Mouse (Mus musculus) Muller cell, postnatal 12 days (primary cell): ENCODE results near the gene Car4.
A peak's percentile ranks its signal among the peaks of the same experiment; 100 is the strongest.

ENCODE experiments used
- DNase-seq: peaks from one replicate; pipeline ENCODE4 v3.0.0-alpha.2; 2015; ENCODE audit errors: inconsistent ontology term

Gene Car4

DNA sequence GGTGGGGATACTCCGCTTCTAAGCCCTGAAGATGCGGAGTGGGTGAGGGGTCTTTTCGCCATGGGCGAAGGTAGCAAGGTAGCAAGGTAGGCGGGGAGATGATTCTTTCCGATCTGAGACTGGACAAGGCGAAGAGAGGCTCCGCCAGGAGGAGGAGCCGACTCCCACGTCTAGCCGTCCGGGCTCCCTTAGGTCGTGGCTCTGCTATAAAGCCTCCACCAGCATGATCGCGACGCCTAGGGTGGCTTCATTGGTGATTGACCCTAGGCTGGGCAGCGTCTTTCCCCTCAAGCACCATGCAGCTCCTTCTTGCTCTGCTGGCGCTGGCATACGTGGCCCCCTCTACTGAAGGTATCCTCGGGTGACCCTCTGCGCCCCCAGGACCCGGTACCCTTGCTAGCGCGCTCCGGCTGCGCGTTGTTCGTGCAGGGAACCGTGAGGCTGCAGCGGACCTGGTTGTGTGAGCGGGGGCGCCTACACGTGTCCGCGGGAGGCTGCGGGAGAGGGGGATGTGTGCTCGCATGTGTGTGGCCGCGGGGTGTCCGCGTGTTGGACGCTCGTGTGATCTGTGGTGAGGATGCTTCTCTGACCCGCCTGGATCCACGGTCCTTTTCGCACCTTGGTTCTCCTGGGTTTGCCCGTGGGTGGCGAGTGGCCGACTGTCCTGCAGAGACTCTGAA is at the start of gene Car4:
Gene Car4 (plus strand): TSS at position 196 of the 680 bp plus-strand sequence.
- no peak for DNase-seq

DNA sequence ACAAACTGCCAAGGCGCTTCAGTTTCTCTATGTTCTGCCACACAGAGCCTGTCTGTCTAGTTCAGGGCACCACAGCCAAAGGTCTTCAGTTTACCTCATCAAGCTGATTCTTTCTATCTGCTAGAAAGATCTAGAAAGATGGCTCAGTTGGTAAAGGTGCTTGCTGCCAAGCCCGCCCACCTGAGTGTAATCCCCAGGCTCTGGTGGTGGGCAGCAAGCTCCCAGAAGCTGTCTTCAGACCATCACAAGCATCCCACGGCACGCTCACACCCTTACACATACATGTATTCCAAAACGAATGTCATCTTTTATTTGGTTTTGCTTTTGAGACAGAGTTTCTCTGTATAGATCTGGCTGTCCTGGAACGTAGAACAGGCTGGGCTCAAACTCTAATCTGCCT is 49.1 kb upstream of the Car4 start:
- DNase-seq: no peak

DNA sequence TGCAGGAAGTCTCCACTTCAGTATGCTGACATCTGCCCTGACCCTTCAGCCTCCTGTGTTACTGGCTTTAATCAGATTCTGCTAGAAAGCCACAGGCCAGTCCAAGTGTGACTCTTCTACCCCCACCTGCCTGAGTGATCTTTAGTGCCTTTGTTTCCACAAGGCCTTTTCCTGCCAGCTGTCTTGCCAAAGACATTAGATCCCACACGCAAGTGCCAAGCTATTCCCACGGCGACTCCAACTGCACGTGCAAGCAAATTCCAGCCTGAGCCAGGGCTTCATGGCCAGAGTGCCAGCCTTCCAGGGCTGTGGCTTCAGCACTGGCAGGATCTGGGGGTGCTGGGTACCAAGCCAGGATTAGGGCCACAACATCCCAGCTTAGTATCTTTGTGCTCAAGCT is 47.2 kb upstream of the Car4 start:
- DNase-seq: no peak

DNA sequence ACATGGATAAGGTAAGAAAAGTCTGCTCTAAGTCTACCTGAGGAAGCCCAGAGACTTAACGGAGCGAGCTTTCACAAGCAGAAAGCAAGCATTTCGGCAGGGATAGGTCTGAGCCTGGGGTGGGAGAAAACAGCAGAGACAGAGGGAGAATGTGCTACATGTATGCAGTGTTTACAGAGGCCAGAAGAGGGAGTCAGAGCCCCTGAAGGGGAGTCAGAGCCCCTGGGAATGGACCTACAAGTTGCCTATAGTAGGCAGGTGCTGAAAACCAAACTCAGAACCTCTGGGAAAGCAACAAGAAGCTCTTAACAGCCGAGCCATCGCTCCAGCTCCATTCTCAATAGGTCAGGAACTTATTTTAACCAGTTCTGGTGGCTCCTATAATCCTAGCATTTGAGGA is 42.9 kb upstream of the Car4 start:
- no peak for DNase-seq

DNA sequence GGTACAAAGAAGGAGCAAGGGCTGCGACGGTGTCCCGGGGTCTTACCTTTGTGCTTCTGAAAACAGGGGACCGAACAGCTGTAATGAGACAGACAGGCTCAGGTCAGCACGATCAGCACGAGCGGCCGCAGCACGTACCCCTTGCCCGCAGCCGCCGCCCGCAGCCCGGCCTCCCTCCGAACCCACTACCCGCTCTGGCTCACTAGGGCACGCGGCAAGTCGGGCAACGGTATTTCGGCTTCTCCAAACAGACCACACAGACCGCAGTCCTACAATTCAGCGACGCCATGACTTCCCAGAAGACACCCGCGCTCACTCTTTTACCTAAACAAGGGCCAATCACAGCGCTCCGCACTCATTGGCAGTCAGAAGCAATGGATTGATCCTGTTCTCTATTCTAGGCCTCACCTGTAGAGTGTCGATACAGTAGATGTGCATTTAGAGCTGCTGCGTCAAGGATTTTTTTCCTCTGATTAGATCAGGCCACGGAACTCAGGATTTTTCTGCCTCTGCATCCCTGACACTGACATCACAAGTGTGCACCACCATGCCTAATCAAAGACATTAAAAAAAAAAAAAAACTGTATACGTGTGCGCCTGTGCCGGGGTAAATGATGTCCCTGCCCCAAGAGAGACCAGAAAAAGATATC is 41.4 kb upstream of the Car4 start, which contains the start of gene Znhit3:
Gene Znhit3 (minus strand): TSS at position 314 of the 650 bp plus-strand sequence.
- DNase-seq: peak; percentile 80

DNA sequence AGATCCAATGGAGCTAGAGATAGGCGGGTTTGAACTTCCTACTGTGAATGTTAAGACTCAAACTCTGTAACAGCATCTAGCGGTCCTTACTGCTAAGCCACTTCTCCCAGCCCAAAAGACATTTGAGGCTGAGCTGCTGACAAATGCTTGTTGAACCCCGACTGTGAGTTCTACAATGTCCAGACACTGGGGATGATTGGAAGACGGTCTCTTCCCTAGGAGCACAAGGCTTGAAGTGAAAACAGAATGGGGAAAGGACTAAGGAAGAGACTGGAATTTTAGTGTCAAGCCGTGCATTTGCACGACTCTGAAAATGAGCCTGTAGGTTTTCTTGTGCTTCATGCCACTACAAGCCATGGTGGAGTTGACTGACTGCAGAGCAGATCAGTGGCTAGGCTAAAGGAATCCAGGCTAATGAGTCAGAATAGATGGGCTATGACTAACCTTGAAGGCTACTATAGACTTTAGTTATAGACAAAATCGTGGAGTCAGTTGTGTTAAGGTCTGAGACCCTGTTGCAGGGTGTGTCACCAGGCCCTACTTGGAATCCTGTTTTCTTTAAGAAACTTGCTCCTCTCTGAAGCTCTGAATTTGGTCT is 40.8 kb upstream of the Car4 start:
- DNase-seq: no peak

DNA sequence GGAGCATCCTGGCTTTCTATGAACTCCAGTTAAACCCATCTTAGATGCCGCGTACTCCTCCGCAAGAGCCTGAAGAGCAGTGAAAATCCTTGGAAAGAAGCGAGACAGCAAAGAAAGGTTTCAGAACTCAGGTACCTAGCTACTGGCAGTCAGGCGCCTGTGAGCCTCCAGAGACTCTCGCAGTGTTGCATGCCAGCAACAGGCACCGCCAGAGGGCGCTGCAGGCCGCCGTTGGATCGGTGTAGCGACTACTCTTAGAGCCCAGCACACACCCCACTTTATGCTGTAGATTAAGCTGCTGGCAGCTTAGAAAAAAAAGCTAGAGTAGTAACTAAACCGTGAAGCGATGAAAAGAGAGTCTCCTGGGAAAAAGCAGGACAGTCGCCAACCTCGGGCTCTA is 39.2 kb upstream of the Car4 start:
- peak; percentile 67 for DNase-seq

DNA sequence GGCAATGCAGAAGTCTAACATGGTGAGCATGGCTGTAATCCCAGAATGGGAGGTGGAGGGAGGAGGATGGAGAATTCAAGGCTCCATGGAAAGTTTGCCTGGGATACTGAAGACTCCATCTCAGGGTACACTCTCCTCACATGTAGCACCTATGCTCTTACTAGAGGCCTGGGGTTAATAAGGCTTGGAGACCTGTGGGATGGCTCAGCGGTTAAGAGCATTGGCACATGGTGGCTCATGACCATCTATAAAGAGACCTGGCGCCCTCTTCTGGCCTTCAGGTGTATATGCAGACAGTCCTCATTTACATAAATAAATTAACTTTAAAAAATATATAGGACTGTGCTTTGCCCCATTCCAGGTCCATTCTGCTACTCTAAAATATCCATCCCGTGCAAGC is 38.3 kb upstream of the Car4 start:
- no peak for DNase-seq

DNA sequence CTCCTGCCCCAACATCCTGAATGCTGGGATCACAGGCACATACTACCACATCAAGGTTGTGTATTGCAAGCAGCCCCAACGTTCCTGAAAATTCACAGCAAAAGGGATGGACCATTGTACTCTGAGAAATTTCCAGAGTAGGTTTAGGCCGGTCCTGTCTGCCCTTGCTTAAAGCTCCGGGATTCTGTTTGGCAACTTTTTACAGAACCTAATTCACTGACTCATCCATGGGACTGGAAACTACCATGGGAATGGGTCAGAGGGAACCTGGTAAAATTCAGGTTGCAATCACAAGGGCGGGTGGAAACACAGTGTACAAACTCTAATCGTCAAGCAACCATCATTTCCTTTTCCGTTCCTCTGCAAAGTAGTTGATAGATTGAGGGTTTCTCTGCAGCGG is 37.6 kb upstream of the Car4 start:
- no peak for DNase-seq

DNA sequence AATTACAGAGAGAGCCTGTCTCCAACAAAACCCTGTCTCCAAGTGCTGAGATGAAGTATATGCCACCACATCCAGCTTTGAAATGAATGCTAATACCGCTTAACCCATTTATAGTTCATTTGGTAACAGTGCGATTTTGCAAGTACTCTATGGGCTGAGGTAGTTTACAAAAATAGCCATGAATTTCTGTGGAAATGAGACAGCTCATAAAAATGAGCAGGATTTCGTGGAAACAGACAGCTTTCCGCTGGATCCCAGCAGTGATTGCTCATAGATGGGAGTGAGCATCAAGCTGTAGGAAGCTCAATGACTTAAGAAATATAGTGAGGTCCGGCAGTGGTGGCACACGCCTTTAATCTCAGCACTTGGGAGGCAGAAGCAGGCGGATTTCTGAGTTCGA is 36.6 kb upstream of the Car4 start:
- DNase-seq: no peak

DNA sequence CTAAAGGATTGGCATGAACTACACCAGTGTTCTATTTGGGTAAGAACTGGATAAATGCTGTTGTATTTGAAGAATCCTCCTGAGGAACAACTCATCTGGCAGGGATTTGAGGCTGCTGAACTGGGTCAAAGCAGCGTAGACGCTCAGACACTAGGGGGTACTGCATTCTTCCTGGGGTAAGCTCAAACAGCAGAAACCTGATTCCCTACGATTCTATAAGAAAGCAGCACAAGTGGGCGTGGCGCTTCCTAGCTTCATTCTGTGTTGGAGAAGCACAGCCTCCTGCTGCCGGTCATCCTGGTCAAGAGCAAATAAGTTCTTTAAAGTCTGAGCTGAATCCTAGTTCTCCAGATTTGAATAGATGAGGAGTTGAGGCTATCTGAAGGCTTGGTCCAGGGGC is 25.3 kb upstream of the Car4 start:
- no peak for DNase-seq

DNA sequence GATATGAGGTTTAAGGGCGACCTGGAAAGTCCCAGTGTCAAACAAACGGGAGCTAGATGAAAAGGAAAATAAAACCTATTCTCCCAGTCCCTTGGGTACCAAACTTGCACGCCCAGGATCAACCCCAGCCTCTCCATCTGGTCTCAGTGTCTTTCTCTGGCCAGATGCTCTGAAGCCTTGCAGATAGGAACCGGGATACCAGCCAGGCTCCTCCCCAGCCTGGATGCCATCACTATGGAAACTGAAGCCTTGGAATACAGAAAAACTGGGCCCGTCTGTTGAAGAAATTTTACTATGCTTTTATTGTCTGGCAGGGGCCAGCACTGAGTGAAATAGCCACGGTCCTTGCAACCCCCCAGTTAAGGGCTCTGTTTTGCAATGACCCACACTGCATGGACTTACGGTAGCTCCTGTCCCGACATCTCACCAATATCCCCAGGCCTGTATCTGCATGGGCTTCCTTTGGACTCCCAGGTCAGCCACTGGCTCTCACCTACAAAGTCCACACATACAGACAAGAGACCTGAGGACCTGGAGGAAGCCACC is 18.0 kb upstream of the Car4 start:
- no peak for DNase-seq

DNA sequence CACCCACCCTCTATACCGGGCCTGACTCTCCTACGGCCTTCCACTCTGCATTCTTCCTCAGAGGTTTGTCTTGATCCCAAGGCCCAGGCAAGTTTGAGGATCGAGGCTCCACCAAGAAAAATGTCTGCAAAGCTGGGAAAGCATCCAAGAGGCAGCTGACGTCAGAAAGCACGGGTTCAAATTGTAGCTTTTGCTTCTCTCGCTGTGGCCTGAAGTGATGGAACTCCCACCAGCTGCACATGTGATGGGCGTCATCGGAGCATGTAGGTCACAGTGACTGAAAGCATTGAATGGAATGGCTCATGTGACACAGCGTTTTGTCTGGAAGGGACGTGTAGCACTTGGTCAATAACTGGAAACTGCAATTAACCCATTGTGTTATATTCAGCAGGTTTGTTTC is 17.4 kb upstream of the Car4 start:
- no peak for DNase-seq

DNA sequence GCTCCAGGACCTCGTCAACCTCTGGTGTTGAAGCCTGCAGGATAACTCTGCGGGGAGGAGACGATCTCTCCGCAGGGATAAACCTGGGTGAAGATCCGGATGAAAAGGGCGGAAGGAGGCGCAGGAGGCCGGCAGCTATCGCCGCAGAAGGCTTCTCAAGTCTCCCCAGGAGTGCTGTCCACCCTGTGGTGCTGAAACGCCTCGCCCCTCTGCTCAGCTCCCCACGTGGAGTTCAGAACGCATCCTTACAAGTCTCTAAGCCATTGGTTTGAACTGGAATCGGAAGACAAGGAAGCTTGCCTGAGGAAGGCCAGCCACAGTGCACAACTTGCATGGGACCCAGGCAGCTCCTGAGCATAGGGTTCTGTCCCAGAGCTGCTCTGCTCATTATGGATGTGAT is 13.6 kb upstream of the Car4 start:
- DNase-seq: peak; percentile 58

DNA sequence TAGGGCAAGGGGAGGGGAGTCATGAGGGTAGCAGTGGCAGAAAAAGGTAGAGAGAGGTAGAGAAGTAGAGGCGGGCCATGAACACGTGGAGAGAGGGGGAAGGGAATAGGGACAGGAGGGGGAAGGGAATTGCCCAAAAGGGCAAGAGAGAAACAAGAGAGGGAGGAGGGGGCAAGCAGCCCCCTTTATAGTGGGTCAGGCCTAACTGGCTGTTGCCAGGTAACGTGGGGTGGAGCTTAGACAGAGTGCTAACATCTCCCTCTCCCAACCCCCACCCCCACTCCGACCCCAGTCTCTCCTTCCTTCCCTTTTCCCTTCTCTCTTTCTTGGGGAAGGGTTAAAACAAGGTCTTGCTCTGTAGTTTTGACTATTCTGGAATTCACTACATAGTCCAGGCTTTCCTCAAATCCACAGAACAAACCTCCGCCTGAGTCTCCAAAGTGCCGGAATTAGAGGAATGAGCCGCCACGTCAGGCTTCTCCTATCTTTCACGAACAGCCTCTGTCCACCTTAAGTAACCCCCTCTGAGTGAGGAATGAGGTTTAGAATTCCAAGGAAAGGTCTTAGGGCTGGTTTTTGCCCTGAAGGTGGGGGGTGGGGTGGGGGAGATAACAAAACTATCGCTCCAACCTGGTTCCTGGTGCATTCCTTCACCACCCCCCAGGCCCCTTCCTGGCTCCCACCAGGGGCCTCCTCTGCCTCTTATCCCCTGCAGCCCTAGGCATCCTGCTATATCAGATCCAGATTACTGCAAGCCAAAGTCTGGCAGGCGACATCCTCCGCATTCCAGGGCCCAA is 12.7 kb upstream of the Car4 start:
- no peak for DNase-seq

DNA sequence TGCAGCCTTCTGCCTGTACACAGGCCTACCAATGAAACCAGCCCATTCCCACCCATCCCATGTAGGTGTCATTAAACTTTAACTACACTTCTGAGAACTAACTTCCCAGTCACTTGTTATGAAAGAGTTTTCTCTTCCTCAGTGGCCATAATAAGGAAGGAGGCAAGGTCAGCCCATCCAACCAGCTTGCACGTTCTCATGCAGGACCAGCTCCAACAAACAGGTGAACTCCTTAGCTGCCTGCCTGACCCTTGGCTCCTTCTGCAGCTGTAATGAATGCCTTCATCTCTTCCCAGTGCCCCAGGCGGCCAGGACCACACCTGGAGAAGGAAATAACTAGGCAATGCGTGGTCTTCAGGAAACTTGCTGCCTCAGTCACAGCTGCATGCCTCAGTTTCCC is 11.7 kb upstream of the Car4 start:
- DNase-seq: no peak

DNA sequence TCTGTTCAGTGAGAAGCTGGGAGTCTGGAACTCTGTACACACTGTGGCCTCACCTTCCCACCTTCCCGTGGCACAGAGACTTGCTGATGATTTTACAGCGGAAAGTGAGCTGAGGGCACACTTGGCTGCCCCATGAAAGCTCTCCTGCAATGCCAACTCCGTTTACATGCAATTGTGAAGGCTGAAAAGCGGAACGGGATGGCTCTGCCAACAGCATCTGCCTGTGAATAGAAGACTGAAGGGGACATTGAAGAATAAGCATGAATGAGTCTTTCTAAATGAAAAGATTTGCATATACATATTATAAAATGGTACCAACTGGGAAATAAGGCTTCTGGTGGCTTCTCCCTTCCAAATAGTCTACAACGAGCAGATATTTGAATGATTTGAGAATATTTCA is 10.4 kb upstream of the Car4 start:
- DNase-seq: no peak

DNA sequence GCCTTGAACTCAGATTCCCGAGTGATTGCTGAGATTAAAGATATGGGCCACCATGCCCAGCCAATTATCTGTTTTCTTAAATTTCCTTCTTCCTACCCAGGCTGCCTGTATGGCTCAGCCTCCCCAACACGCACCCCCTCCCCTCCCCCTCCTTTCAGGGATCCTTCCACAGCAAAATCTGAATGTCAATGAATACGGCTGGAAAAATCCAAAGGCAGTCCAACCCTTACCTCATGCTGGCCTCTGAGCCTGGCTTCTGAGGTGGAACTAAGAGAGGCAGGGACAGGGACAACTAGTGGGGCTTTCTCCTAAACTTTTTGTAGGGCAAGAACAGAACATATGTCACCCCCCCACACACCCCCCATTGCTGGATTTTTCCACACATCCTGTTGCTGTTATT is 9.5 kb upstream of the Car4 start:
- no peak for DNase-seq

DNA sequence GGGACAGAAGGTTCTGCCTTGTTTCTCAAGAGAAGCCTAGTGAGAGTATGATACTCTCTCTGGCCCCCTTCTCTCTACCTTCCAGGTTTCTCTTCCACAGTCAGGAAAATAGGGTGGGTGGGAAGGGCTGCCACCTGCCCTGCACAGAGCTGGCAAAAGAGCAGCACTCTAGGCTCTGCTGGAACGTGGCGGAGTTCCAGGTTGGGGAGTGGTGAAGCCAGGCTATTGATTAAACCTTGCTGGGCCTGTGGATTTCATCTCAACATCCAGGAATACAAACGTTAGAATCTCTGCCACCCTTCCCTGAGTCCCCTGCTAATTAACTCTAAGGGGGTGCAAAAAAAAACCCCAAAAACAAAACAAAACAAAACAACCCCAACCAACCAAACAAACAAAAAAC is 9.1 kb upstream of the Car4 start:
- no peak for DNase-seq

DNA sequence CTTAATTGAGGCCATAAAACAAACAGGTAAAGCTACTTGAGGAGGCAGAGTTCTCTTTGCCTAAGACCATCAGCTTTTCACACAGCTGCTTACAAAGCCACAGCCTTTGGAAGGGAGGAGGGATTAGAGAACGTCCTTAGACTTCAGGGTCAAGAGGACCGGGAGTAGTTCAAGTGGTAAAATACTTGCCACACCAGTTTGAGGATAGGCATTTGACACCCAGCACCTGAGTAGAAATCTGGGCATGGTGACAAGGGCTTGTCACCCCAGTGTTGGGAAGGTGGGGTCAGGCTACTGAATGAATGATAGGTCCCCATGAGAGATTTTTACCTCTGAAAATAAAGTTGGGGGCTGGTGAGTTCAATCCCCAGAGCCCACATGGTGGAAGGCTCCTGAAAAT is 5.0 kb upstream of the Car4 start:
- no peak for DNase-seq

DNA sequence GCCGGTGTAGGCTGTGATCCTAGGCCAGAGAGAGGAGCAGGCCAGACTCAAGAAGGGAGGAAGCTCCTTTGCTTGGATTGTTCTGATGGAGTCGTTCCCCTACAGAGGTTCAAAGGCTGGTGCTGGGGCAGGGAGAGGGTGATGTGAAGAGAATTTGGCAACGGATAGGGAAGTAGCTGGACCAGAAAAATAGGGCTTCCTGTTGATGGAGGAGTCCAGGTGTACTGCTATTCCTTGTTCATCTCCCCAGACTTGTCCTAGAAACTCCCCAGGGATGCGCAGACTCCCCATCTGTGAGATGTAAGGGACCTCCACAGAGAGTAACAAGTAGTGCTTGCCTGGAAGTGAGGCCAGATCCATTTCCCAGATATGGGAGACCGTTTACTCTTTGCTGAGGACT is 1.2 kb upstream of the Car4 start:
- DNase-seq: no peak

DNA sequence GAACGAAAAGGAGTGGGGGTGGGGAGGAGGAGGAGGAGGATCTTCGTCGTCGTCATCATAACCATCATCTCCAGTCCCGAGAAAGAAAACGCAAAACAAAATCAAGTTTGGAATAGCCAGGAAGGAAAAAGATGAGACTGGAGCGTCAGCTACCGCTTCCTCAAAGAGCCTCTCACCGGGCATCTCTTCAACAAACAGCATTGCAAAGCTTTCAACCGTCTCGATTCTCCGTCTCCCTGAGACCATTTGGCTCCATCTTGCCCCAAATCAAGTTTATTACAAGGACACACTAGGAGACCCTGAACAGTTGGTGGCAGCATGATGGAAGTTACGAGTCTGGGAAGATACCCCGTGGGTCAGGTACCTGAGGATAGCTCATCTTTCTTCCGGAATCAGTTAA is 415 bp upstream of the Car4 start:
- DNase-seq: no peak
